Mouse (Mus musculus): ENCODE results near the gene Pgam2. TPM values are rescaled to one million over a fixed set of nuclear protein-coding genes. Genes with fewer than 3 reads are reported as not detected.

Gene Pgam2
- polyA plus RNA-seq, 1 experiment from 2014 or later, result 3.9 TPM

- H3K9me3 ChIP-seq (ENCODE audit: control insufficient read depth, low read length), result no peaks in the 10 kb centered on the region
- WGBS, result under 1% methylated on average over 68 of the region's 68 CpGs
Observed at GRCm38 (mm10) chr11:5761820-5762632, 41.5 kb downstream of the Pgam2 start, which contains the start of gene Urgcp. Gene Urgcp (minus strand): TSS chr11:5762376.

DNA sequence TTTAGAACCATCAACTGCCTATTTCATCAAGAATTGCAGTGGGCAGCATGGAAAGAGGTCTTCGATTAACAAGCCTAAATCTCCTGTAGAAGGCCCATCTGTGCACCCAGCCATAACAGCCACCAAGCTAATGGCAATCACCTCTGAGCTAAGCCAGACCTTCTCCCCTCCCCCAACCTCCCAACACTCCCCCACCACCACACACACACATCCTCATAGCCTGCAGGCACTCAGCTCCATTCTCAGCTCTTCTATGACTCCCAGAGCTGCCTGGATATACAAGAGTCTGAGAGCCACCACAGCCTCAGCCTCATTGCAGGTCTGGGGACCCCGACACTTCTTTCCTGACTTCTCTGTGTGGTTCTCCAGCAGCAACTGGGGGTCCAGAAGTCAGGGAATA lies 49.8 kb downstream of the Pgam2 start:
- Histone ChIP-seq H3K4me1 (replicated peaks; ENCODE audit: control insufficient read depth, insufficient read depth) (no peaks in the 10 kb centered on the region), H3K27me3 (ENCODE audit: control insufficient read depth, insufficient read depth, low read length) (no peaks in the 10 kb centered on the region), H3K4me3 (ENCODE audit: low read depth, low read length) (no peak overlapping the region), H3K4me2 (replicated peaks; ENCODE audit: low read depth) (no peak overlapping the region), H3K9me3 (ENCODE audit: control insufficient read depth, low read length) (0 out of 2 replicates have a peak, but pooled peaks cover 4% of the 10 kb centered on the region), H3K27ac (replicated peaks) (no peak overlapping the region), H3K9ac (ENCODE audit: low read length) (no peak overlapping the region), H3K36me3 (ENCODE audit: control insufficient read depth, insufficient read depth, low read length) (no peaks in the 10 kb centered on the region)
- 92% methylated on average over 2 of the region's 2 CpGs for WGBS
- ATAC-seq (ENCODE audit: low FRiP score, low TSS enrichment) (no peak), DNase-seq (ENCODE audit: low spot score) (no peak)
- TF ChIP-seq CTCF (IDR thresholded peaks at IDR 0.05; ENCODE audit: low read depth), result no peak

More at GRCm38 (mm10) chr11:5761820-5762632, 41.5 kb downstream of the Pgam2 start, which contains the start of gene Urgcp:
- Histone ChIP-seq H3K4me1 (replicated peaks; ENCODE audit: control insufficient read depth, insufficient read depth) (no peaks in the 10 kb centered on the region), H3K9ac (ENCODE audit: low read length) (peak within 1 kb of the TSS; percentile 86), H3K4me3 (ENCODE audit: low read depth, low read length) (peak within 1 kb of the TSS; percentile 70), H3K4me2 (replicated peaks; ENCODE audit: low read depth) (peak within 1 kb of the TSS; percentile 69), H3K27me3 (ENCODE audit: control insufficient read depth, insufficient read depth, low read length) (no peaks in the 10 kb centered on the region), H3K36me3 (ENCODE audit: control insufficient read depth, insufficient read depth, low read length) (no peaks in the 10 kb centered on the region), H3K27ac (replicated peaks) (peak within 1 kb of the TSS; percentile 98)
- DNase-seq (ENCODE audit: low spot score), result peak; percentile 99
- peak; percentile 97 for ATAC-seq (ENCODE audit: low FRiP score, low TSS enrichment)
- TF ChIP-seq EP300 (optimal IDR thresholded peaks at IDR 0.05) (no peak), CTCF (IDR thresholded peaks at IDR 0.05; ENCODE audit: low read depth) (no peak; the same call in none of the 2 replicates)

Other genes with a start within 250 kb of the Pgam2 start
- not detected in 2 replicates for gene Ankrd36, start 234.0 kb downstream of the Pgam2 start, polyA plus RNA-seq (2015; fragmentation: Nextera tagmentation; extraction: Ambion mirVana)
- 219 and 225 TPM in 2 replicates for gene Mrps24, start 88.1 kb downstream of the Pgam2 start, polyA plus RNA-seq (2015; fragmentation: Nextera tagmentation; extraction: Ambion mirVana)
- 14.1 and 15.4 TPM in 2 replicates for gene Urgcp, start 41.4 kb downstream of the Pgam2 start, polyA plus RNA-seq (2015; fragmentation: Nextera tagmentation; extraction: Ambion mirVana)
- gene Dbnl, start 15.2 kb downstream of the Pgam2 start, polyA plus RNA-seq (2015; fragmentation: Nextera tagmentation; extraction: Ambion mirVana), result 99.8 and 104 TPM in 2 replicates
- gene Polm, start 34.3 kb upstream of the Pgam2 start, polyA plus RNA-seq (2015; fragmentation: Nextera tagmentation; extraction: Ambion mirVana), result 5.7 and 6.3 TPM in 2 replicates
- 19.6 and 21.9 TPM in 2 replicates for gene Aebp1, start 58.2 kb upstream of the Pgam2 start, polyA plus RNA-seq (2015; fragmentation: Nextera tagmentation; extraction: Ambion mirVana)
- 49.3 and 51.1 TPM in 2 replicates for gene Pold2, start 74.6 kb upstream of the Pgam2 start, polyA plus RNA-seq (2015; fragmentation: Nextera tagmentation; extraction: Ambion mirVana)
- 147 and 150 TPM in 2 replicates for gene Myl7, start 95.0 kb upstream of the Pgam2 start, polyA plus RNA-seq (2015; fragmentation: Nextera tagmentation; extraction: Ambion mirVana)
- gene Gck, start 146.3 kb upstream of the Pgam2 start, polyA plus RNA-seq (2015; fragmentation: Nextera tagmentation; extraction: Ambion mirVana), result 1.9 and 2.0 TPM in 2 replicates
- 47.0 and 47.7 TPM in 2 replicates for gene Ykt6, start 152.0 kb upstream of the Pgam2 start, polyA plus RNA-seq (2015; fragmentation: Nextera tagmentation; extraction: Ambion mirVana)